Mouse (Mus musculus) retina, postnatal 7 days (tissue): ENCODE results near the gene B4galt3.
"Not testable (repeated sequence)": the region's sequence is repeated elsewhere in the genome, so short reads cannot be mapped to it uniquely, and the experiment has no call there.

Experiments
- DNase-seq: peaks from one replicate; pipeline ENCODE4 v3.0.0-alpha.2; 2012; ENCODE audit warnings: low read depth, low spot score

Gene B4galt3

DNA sequence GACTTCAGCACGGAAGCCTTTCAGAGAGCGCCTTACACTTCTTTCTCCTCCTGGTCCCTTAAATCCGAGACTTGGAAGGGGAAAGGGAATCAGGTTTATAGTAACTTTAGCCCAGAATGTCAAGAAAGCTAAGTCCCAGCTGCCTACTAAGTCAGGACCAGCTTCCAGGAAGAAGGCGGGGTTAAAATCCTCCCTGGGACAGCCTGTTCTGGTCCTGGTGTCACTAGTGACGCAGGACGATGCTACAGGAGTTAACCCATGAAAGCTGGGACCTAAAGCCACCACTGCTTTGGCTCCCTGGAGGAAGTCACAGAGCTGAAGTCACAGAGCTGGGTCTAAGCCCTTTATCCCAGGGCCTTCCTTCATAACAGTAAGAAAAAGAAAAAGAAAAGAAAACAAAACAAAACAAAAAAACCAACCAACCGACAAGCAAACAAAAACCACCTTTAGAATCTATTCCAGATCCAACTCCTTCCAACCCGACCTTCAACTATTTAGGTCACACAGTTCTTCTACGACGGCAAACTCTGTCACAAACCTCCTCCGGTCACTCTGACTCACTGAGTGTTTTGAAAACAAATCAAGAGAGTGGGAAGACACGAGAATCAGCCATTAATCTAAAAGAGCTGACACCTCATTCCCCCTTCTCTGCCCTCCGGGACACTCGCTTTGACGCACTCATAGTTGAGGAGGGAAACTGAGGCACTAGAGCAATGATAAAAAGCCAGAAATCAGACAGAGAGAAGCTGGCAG is 30.0 kb upstream of the B4galt3 start:
- DNase-seq, result no peak

DNA sequence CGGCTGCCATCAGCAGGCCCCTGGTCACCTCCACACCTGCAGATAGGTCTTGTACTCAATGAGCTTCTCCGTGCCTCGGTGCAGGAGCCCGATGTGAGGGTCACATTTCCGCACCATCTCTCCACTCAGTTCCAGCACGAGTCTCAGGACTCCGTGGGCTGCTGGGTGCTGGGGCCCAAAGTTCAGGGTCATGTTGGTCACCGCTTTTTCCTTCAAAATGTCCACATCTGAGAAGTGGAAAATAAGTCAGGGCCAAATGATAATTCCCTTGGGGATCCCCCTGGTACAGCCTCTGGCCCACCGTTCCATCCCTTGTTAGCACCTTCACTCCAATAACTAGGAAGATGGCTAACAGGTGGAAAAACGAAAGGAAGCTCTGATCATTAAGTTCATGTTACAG is 29.2 kb upstream of the B4galt3 start:
- no peak for DNase-seq

DNA sequence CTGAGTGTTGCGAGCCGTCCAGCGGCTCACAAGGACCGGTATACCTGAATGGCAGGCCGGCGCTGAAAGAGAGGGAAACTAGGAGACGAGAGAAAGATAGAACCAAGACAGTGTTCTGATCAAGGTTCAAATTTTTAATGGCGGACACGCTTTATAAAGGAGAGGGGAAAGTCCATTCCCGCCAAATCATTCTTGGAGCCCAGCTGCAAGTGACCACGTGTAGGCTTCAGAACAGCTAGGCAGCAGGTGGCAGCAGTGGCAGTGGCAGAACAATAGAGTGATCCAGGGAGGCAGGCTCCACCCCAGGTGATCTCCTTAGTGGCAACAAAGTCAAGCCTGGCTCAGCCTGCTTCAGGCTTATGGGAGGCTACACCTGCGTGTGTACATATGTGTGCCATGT is 28.2 kb upstream of the B4galt3 start:
- DNase-seq, result not testable (repeated sequence)

DNA sequence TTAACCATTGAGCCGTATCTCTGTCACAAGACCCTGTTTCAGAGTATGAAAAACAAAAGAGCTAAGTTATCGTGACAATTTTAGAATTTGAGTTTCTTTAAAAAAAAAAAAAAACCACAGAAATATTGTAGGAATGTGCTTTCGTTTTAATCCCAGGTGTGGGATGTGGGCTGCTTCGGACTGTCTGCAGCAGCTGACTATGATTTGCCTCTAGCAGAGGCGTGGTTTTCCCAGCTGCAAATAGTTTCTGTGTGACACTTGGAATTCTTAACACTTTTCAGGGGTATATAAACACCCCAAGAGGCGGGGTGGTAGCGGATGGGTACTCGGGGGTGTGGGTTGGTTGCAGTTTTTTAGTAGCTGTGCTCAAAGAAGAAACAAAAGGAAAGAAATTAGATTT is 24.8 kb upstream of the B4galt3 start:
- no peak for DNase-seq

DNA sequence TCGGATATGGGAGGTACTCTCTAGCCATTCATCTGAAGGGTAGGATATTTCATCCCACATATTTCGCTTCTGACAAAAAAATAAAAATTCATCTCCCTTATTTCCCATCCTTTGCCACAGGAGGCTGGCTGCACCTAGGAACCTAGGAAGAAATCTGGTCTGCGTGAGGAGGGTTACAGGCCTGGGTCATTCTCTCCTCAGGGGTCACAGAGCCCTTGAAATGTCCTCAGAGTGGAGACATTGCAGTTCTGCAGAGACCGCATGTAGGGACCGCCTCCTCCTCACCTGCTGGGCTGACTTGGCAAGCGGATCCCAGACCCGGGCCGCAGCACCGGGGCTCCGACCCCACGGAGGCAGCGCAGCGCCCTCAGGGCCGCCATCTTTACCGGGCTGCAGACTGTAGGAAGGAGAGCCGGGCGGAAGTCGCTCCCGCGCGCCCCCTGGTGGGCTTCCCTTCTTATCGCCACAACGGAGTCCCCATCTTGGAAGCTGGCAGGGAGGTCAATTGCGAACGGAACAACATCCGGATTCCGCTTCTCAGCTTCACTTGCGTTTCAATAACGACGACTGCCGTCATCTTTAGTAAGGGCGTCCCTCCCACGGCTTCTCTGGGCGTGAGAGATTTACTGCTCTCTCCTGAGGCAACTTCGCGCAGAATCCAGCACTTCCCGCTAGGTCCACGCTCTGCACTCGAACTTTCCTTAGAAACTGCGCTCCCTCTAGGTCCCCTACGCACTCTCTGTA is 23.2 kb upstream of the B4galt3 start:
- peak; percentile 98 for DNase-seq

DNA sequence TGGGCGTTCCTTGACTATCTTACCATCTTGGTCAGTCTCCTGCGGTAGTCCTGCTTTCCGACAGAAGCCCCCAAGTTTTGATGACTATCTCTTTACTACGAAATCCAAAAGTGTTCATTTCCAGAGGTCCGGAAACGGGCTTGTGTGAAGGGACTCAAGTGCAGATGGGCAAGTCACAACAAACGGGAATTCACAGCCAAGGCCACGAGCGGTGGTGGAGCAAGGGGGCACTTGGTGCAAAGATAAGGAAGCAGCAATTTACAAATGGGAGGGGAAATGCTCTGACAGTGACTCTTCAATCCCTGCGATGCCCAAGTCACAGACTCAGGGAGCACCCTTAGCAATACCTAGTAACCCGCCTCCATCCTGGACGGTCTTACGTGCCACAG is 22.7 kb upstream of the B4galt3 start:
- no peak for DNase-seq

DNA sequence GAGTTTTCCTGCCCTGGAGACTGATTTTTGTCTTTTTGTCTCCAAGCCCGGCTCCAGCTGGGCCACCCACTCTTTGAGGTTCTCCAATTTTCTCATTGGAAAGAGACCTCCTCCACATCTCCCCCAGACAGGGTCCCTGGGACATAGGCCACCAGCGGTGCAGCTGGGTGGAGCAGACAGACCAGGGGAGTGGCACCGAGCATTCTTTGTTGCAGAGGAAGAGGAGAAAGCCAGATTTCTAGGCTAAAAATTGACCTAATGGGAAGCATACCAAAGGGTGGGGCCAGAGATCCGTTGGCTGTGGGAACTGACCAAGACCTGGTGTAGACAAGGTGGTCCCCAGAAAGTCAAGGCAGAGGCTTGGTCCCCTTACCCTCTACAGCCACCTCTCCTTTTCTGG is 22.2 kb upstream of the B4galt3 start:
- no peak for DNase-seq

DNA sequence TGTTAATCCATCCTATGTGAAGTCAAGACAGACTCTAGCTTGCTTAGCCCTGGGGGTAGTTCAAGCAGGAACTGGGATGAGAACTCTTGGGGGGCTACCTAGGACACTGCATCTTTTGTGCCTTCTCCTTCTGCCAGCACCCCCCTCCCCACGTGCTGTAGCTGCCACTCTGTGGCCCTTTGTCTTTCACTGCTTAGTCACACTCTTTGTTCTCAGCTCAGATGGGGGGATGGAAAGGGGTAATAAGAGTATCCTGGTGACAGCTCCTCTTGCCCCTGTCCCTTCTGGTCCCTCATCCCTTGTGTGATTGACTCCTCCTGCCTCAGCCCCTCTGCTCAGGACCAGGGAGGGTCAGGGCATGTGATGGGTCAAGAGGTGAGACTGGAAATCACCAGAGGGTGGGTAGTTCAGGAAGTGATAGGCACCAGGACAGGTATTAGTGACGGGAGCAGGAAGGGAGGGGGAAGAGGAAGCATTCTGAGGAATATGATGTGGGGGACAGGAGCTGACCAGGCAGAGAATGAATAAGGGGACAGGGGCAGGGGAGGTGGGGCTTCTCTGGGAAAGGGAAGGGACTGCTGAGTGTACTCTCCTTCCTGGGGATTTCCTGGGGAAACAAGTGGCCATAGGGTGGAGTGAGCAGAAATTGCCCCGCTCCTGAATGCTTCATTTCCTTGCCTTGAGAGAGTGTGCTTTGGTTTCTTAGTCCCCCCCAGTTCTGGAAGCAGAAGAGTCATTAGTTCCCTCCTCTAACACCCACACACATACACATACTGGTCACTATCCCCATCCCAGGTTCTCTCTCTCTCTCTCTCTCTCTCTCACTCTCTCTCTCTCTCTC is 21.5 kb upstream of the B4galt3 start:
- DNase-seq, result no peak

DNA sequence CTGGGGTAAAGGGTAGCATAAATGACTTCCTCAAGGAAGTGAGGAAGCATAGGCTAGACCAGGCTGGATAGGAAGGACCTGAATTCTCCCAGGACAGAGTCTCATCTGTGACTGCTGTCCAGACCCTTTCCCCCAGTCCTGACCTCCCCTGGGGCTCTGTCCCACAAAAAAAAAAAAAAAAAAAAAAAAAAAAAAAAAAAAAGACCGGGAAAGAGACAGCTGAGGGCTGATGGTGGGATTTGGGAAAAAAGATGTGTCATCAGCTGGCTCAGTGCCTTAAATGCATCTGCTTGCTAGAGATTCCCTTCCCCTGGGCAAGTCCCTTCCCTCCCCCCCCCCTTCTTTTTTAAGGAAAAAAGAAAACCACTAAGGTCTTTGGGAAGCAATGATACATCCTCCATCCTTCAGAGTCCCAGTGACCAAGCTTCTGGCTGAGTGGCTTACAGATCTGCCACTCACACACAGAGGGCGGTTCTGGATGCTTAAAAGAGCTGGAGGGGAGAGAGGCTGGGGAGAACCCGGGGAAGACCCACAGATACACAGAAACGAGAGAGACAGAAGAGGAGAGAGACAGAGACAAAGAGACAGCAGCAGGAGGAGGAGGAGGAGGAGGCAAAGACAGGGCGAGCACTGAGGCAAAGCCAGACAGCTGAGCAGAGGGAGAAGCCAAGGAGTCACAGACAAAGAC is 20.1 kb upstream of the B4galt3 start, which contains the start of gene Adamts4:
TSS of gene Adamts4 (plus strand) at position 509 of the 688 bp plus-strand sequence.
- no peak for DNase-seq

DNA sequence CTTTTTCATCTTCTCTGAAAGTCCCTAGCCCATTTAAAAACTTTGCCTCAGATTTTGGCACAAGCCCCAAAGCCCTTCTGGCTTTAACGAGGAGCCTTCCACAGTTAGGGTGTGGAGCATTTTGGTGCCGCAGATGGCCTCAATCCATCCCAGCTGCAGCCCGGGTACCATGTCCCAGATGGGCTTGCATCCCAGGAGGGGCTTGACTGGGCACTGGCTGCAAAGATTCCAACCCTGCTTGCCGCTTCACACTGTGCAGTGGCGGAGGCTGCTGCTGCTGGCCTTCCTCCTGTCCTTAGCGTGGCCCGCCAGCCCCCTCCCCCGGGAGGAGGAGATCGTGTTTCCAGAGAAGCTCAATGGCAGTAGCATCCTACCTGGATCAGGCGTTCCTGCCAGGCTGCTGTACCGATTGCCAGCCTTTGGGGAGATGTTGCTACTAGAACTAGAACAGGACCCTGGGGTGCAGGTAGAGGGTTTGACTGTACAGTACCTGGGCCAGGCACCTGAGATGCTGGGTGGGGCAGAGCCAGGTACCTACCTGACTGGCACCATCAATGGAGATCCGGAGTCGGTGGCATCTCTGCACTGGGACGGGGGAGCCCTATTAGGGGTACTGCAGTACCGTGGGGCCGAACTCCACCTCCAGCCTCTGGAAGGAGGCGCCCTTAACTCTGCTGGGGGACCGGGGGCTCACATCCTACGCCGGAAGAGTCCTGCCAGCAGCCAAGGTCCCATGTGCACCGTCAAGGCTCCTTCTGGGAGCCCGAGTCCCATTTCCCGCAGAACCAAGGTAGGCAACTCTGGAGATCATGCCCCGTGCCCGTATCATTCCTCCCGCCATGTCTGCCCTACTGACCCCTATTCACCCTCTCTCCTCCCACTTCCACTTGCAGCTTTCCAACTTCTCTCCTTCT is 19.2 kb upstream of the B4galt3 start, which contains the start of gene Ndufs2:
TSS of gene Ndufs2 (minus strand) at position 709 of the 914 bp plus-strand sequence.
- no peak for DNase-seq

DNA sequence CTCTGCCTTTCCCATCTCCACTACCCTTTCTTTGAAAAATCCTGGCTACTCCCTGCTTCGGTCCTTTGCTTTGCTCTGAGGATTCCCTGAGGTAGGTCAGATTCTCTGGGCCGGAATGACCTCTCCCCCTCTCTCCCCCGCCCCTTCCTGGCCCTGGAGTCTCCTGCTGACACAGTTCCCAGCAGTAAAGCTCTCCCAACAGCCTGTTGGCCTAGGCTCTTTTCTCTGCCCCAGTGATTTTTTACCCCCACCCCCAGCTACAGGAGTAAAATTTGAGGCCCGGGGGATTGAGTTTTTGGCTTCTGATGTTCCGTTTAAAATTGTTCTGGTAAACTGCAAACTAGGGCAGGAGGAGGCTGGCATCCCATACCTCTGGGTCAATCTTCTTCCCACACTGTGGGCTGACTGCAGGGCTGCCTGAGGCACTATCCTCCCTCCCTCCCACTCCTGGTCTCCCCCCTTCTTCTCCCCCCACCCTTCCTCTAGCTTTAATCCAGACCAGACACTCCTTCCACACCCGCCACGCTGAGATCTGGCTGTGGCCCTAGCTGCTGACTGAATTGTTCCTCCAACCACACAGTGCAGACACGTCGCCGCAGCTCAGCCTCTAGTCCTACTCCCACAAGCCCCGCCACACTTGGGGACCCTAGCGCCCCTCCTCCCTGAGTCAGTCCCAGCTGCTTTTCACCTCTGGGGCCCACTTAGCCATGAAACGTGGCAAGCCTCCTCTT is 18.4 kb upstream of the B4galt3 start:
- DNase-seq, result no peak

DNA sequence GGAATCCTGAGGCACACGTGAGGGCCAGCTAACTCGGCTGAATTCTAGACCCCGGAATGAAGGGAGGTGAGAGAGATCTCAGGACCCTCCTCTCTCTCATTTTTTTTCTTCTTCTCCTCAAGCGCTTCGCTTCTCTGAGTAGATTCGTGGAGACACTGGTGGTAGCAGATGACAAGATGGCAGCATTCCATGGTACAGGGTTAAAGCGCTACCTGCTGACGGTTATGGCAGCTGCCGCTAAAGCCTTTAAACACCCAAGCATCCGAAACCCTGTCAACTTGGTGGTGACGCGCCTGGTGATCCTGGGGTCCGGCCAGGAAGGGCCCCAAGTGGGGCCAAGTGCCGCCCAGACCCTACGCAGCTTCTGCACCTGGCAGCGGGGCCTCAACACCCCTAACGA is 17.7 kb upstream of the B4galt3 start:
- no peak for DNase-seq

DNA sequence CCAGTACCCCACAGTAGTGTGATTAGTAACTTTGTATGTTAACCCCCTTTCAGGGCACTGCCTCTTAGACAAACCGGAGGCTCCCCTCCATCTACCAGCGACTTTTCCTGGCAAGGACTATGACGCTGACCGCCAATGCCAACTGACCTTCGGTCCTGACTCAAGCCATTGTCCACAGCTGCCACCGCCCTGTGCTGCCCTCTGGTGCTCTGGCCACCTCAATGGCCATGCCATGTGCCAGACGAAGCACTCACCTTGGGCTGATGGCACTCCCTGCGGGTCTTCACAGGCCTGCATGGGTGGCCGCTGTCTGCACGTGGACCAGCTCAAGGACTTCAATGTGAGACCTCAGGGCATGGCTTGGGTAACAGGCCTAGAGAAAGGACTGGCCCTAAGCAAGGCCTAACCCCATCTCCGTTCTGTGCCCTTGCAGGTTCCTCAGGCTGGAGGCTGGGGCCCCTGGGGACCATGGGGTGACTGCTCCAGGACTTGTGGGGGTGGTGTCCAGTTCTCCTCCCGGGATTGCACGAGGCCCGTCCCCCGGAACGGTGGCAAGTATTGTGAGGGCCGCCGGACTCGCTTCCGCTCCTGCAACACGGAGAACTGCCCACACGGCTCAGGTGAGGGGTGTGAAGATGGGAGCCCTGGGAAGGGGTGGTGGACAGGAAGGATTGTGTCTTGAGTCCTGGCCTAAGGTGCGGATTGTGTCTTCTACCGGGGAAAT is 13.9 kb upstream of the B4galt3 start:
- DNase-seq, result no peak

DNA sequence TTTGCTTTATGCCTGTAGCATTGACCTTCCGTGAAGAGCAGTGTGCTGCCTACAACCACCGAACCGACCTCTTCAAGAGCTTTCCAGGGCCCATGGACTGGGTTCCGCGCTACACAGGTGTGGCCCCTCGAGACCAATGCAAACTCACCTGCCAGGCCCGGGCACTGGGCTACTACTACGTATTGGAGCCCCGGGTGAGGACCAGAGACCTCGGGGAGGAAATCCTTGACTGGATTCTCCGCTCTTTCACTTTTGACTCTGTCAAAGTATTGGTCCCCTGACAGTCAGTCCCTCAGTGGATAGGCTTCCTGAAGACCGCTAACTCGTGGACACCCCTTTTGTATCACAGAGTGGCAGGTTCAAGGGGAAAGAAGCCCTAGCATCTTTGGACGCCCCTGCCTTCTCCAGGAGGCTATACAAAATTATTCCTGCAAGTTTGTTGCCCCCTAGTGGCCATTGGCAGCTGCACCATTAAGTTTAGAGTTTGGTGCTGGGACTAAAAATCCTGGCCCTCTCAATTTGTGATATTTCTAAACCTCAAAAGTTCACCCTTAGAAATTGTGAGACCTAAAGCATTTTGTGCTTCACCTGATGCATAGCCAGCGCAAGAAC is 13.1 kb upstream of the B4galt3 start:
- DNase-seq, result peak; percentile 65

DNA sequence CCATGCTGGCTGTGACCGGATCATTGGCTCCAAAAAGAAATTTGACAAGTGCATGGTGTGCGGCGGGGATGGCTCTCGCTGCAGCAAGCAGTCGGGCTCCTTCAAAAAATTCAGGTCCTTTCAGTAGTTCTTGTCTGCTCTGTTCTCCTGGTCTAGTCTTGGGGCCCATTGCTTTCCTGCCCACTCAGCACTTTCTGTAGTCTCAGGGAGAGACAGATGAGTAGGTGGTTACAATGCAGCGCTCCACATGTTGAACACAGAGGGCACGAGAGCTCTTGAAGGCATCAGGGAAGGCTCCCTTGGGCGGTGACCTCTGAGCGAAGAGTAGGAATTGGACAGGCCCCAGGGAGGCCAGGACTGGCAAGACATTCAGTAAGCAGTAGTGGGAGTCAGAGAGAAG is 12.3 kb upstream of the B4galt3 start:
- DNase-seq, result no peak

DNA sequence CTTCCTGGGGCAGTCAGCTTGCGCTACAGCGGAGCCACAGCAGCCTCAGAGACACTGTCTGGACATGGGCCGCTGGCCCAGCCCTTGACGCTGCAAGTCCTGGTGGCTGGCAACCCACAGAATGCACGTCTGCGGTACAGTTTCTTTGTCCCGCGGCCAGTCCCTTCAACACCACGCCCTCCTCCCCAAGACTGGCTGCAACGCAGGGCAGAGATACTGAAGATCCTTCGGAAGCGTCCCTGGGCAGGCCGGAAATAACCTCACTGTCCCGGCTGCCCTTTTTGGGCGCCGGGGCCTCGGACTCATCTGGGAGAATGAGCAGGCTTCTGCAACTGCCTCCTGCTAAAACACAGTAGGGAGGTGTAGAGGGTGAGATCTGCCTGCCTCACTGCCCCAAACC is 11.2 kb upstream of the B4galt3 start:
- no peak for DNase-seq

DNA sequence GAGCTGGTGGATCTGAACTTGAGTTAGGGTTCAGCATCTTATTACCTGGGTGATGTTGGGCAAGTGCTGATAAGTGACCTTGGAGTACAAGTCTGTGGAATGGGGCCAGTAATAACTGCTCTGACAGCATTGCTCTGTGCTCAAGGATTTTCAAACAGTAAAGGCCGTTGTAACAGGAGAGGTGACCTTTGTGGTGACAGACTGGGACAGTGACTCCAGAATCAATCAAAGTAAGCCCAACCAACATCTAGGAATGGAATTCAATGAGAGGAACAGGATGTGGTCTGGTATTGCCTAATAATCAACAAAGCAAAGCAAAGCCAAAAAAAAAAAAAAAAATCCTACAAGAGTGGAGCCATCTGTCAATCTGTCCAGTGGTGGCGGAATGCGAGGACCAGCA is 9.8 kb upstream of the B4galt3 start:
- DNase-seq, result no peak

DNA sequence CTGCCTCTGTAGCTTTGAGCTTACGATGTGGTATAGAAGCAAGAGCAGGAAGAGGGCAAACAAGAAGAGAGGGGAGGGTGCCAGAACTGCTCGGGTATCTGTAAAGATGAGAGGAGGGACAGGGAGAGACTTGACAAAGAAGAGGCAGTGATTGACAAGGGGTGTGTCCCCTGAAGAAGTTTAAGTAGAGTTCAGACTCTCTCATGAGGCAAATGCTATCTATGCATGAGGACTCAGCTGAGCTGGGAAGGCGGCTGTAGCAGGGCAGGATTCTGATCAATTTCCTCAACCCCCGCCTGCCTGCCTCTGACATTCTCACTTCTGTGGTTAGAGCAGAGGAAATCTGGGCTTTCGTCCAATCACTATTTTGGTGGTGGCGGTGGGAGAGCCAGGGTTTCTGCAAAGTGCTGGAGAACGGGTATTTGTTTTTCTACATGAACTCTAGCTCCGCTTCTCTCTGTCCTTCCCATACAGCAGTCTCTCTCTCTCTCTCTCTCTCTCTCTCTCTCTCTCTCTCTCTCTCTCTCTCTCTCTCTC is 7.5 kb upstream of the B4galt3 start:
- DNase-seq, result no peak
